Mouse (Mus musculus) intestine, embryonic 15.5 days (tissue): Measurements from ENCODE around the gene Kctd2. TPM values are rescaled to one million over a fixed set of nuclear protein-coding genes. Genes with fewer than 3 reads are reported as not detected.

Experiments
- ATAC-seq: fragments of 200-750 bp; cut with Nextera tagmentation; 2 replicates; pipeline ENCODE4 v1.8.0; 2017; ENCODE audit warnings: moderate TSS enrichment, moderate library complexity
- H3K27ac ChIP-seq: fragments of 300-500 bp; sonication (generic); 2 replicates; pipeline ENCODE4 v1.5.1; 2015; ENCODE audit warnings: mild to moderate bottlenecking, inconsistent platforms
- H3K27me3 ChIP-seq: fragments of 300-500 bp; sonication (generic); replicated peaks from 2 replicates; pipeline ENCODE4 v1.6.1; 2015; ENCODE audit warnings: inconsistent platforms
- H3K36me3 ChIP-seq: fragments of 300-500 bp; sonication (generic); 2 replicates; pipeline ENCODE4 v1.6.1; 2015; ENCODE audit warnings: inconsistent platforms
- H3K4me1 ChIP-seq: fragments of 300-500 bp; sonication (generic); replicated peaks from 2 replicates; pipeline ENCODE4 v1.6.1; 2015; ENCODE audit warnings: inconsistent platforms
- H3K4me2 ChIP-seq: fragments of 300-500 bp; sonication (generic); replicated peaks from 2 replicates; pipeline ENCODE4 v1.6.1; 2015; ENCODE audit warnings: mild to moderate bottlenecking, inconsistent platforms
- H3K4me3 ChIP-seq: fragments of 300-500 bp; sonication (generic); replicated peaks from 2 replicates; pipeline ENCODE4 v1.5.1; 2015; ENCODE audit warnings: inconsistent platforms
- H3K9ac ChIP-seq: fragments of 300-500 bp; sonication (generic); 2 replicates; pipeline ENCODE4 v1.6.1; 2015; ENCODE audit warnings: inconsistent platforms
- H3K9me3 ChIP-seq: fragments of 300-500 bp; sonication (generic); 2 replicates; pipeline ENCODE4 v1.6.1; 2016; ENCODE audit warnings: inconsistent platforms
- whole genome bisulfite sequencing: fragments of 180-500 bp; shearing (Covaris S2); methylation state at CpG from one replicate; pipeline ENCODE4 v1.1.7; 2015; 5-methylcytosine and 5-hydroxymethylcytosine counted together
- polyA plus RNA-seq: library from polyadenylated mRNA; unstranded; fragments of >200 nt; fragmentation: Nextera tagmentation; extraction: Ambion mirVana; gene quantifications from 2 replicates; pipeline ENCODE4 v1.2.1, GENCODE M21; 2015

Kctd2 gene
- polyA plus RNA-seq = 12.1 and 13.5 TPM in 2 replicates

- Histone ChIP-seq H3K9me3 (no peaks in the 10 kb centered on the region), H3K27ac (peak within 1 kb of the TSS; percentile 83), H3K4me2 (peak within 1 kb of the TSS; percentile 87), H3K4me3 (peak within 1 kb of the TSS; percentile 92), H3K27me3 (no peaks in the 10 kb centered on the region), H3K36me3 (peaks cover 25% of the 10 kb centered on the region), H3K9ac (peak within 1 kb of the TSS; percentile 95), H3K4me1 (peaks cover 21% of the 10 kb centered on the region)
- under 1% methylated on average over 52 of the region's 56 CpGs for WGBS
- peak; percentile 99 for ATAC-seq
Measured at GRCm38 (mm10) chr11:115419531-115420237, at the start of gene Kctd2, which contains the start of gene Atp5h. Kctd2 (plus strand) TSS chr11:115420128. Atp5h (minus strand) TSS chr11:115419962.

GRCm38 (mm10) chr11:115370368-115370767 is 49.6 kb upstream of the Kctd2 start:
- no peak for ATAC-seq
- Histone ChIP-seq H3K4me1 (peaks cover 16% of the 10 kb centered on the region), H3K36me3 (no peaks in the 10 kb centered on the region), H3K27ac (no peak overlapping the region), H3K4me3 (no peak overlapping the region), H3K9me3 (no peaks in the 10 kb centered on the region), H3K27me3 (peaks cover 23% of the 10 kb centered on the region), H3K9ac (no peak overlapping the region), H3K4me2 (no peak overlapping the region)
- 62% methylated on average over 7 of the region's 7 CpGs for WGBS

GRCm38 (mm10) chr11:115371354-115371753 is 48.6 kb upstream of the Kctd2 start:
- Histone ChIP-seq H3K27ac (no peak overlapping the region), H3K9me3 (no peaks in the 10 kb centered on the region), H3K36me3 (no peaks in the 10 kb centered on the region), H3K4me2 (no peak overlapping the region), H3K27me3 (peaks cover 17% of the 10 kb centered on the region), H3K9ac (no peak overlapping the region), H3K4me1 (peaks cover 16% of the 10 kb centered on the region), H3K4me3 (no peak overlapping the region)
- WGBS = 60% methylated on average over 8 of the region's 8 CpGs
- no peak for ATAC-seq

GRCm38 (mm10) chr11:115372015-115372414 is 47.9 kb upstream of the Kctd2 start:
- 60% methylated on average over 1 of the region's 1 CpGs for WGBS
- H3K4me2 ChIP-seq = no peak overlapping the region
- no peak for ATAC-seq
- H3K9me3 ChIP-seq = no peaks in the 10 kb centered on the region
- no peaks in the 10 kb centered on the region for H3K36me3 ChIP-seq
- H3K4me1 ChIP-seq = peaks cover 12% of the 10 kb centered on the region
- H3K9ac ChIP-seq = no peak overlapping the region
- H3K27me3 ChIP-seq = peaks cover 10% of the 10 kb centered on the region
- H3K4me3 ChIP-seq = no peak overlapping the region
- no peak overlapping the region for H3K27ac ChIP-seq

GRCm38 (mm10) chr11:115372737-115373136 is 47.2 kb upstream of the Kctd2 start:
- Histone ChIP-seq H3K4me1 (peaks cover 7% of the 10 kb centered on the region), H3K36me3 (no peaks in the 10 kb centered on the region), H3K9me3 (no peaks in the 10 kb centered on the region), H3K27me3 (peaks cover 3% of the 10 kb centered on the region), H3K4me3 (no peak overlapping the region), H3K4me2 (no peak overlapping the region), H3K9ac (no peak overlapping the region), H3K27ac (no peak overlapping the region)
- no peak for ATAC-seq
- WGBS = 52% methylated on average over 2 of the region's 2 CpGs

GRCm38 (mm10) chr11:115373805-115374694 is 45.9 kb upstream of the Kctd2 start:
- H3K27ac ChIP-seq = no peak overlapping the region
- ATAC-seq = peak; percentile 48; the same call in 1 of the 2 replicates
- H3K36me3 ChIP-seq = no peaks in the 10 kb centered on the region
- 2% methylated on average over 30 of the region's 30 CpGs for WGBS
- H3K9me3 ChIP-seq = no peaks in the 10 kb centered on the region
- H3K9ac ChIP-seq = peak overlapping the region; percentile 49
- H3K27me3 ChIP-seq = peaks cover 3% of the 10 kb centered on the region; the same call in 1 of the 2 replicates
- H3K4me3 ChIP-seq = peak overlapping the region; percentile 34
- peak overlapping the region; percentile 78 for H3K4me2 ChIP-seq
- H3K4me1 ChIP-seq = peaks cover 6% of the 10 kb centered on the region

GRCm38 (mm10) chr11:115374695-115375425 is 45.1 kb upstream of the Kctd2 start:
- Histone ChIP-seq H3K27ac (no peak overlapping the region), H3K4me2 (peak overlapping the region; percentile 78; the same call in 1 of the 2 replicates), H3K9me3 (no peaks in the 10 kb centered on the region), H3K4me1 (peaks cover 6% of the 10 kb centered on the region), H3K4me3 (peak overlapping the region; percentile 34; the same call in 1 of the 2 replicates), H3K36me3 (no peaks in the 10 kb centered on the region), H3K9ac (no peak overlapping the region), H3K27me3 (peaks cover 3% of the 10 kb centered on the region; the same call in 1 of the 2 replicates)
- no peak for ATAC-seq
- WGBS = 63% methylated on average over 12 of the region's 12 CpGs

- H3K27ac ChIP-seq = no peak overlapping the region
- no peak overlapping the region for H3K4me2 ChIP-seq
- 0 out of 2 replicates have a peak, but pooled peaks cover 3% of the 10 kb centered on the region for H3K27me3 ChIP-seq
- peaks cover 6% of the 10 kb centered on the region for H3K4me1 ChIP-seq
- WGBS = 55% methylated on average over 7 of the region's 7 CpGs
- H3K4me3 ChIP-seq = no peak overlapping the region
- H3K9ac ChIP-seq = no peak overlapping the region
- H3K9me3 ChIP-seq = no peaks in the 10 kb centered on the region
- H3K36me3 ChIP-seq = no peaks in the 10 kb centered on the region
- no peak for ATAC-seq
Measured at GRCm38 (mm10) chr11:115376722-115377121, 43.2 kb upstream of the Kctd2 start.

- Histone ChIP-seq H3K27me3 (0 out of 2 replicates have a peak, but pooled peaks cover 3% of the 10 kb centered on the region), H3K9me3 (no peaks in the 10 kb centered on the region), H3K36me3 (no peaks in the 10 kb centered on the region), H3K4me2 (no peak overlapping the region), H3K4me1 (peaks cover 6% of the 10 kb centered on the region), H3K9ac (no peak overlapping the region), H3K27ac (no peak overlapping the region), H3K4me3 (no peak overlapping the region)
- no peak for ATAC-seq
- WGBS = 86% methylated on average over 4 of the region's 4 CpGs
Measured at GRCm38 (mm10) chr11:115377254-115377653, 42.7 kb upstream of the Kctd2 start.

- Histone ChIP-seq H3K4me1 (peaks cover 11% of the 10 kb centered on the region), H3K27me3 (0 out of 2 replicates have a peak, but pooled peaks cover 3% of the 10 kb centered on the region), H3K4me2 (no peak overlapping the region), H3K9ac (no peak overlapping the region), H3K36me3 (no peaks in the 10 kb centered on the region), H3K4me3 (no peak overlapping the region), H3K9me3 (no peaks in the 10 kb centered on the region), H3K27ac (no peak overlapping the region)
- WGBS = 87% methylated on average over 7 of the region's 7 CpGs
- ATAC-seq = no peak
Measured at GRCm38 (mm10) chr11:115377854-115378253, 42.1 kb upstream of the Kctd2 start.

- peak overlapping the region; percentile 34; the same call in 1 of the 2 replicates for H3K9ac ChIP-seq
- H3K4me2 ChIP-seq = peak overlapping the region; percentile 91
- WGBS = 14% methylated on average over 9 of the region's 9 CpGs
- peak overlapping the region; percentile 66; the same call in 1 of the 2 replicates for H3K27ac ChIP-seq
- H3K27me3 ChIP-seq = no peaks in the 10 kb centered on the region
- peak overlapping the region; percentile 82 for H3K4me3 ChIP-seq
- no peaks in the 10 kb centered on the region for H3K9me3 ChIP-seq
- peaks cover 21% of the 10 kb centered on the region for H3K4me1 ChIP-seq
- ATAC-seq = no peak
- H3K36me3 ChIP-seq = no peaks in the 10 kb centered on the region
Measured at GRCm38 (mm10) chr11:115381276-115381675, 38.7 kb upstream of the Kctd2 start.
